Mouse (Mus musculus): ENCODE results near the gene Sox5. TPM values are rescaled to one million over a fixed set of nuclear protein-coding genes. Genes with fewer than 3 reads are reported as not detected.
A peak's percentile ranks its signal among the peaks of the same experiment; 100 is the strongest.

Sox5 gene
- polyA plus RNA-seq (2015; fragmentation: Nextera tagmentation; extraction: Ambion mirVana) = 3.3 TPM in 2 replicates

GRCm38 (mm10) chr6:144781431-144782030 lies at the start of gene Sox5:
TSS of gene Sox5 (minus strand) at chr6:144781977.
- Histone ChIP-seq H3K9me3 (ENCODE audit: control insufficient read depth) (no peaks in the 10 kb centered on the region), H3K4me3 (ENCODE audit: low read depth, low read length) (peak within 1 kb of the TSS; percentile 86), H3K4me2 (replicated peaks; ENCODE audit: low read depth) (peak within 1 kb of the TSS; percentile 93), H3K27ac (ENCODE audit: low read depth, low read length) (peak within 1 kb of the TSS; percentile 62), H3K27me3 (replicated peaks; ENCODE audit: control insufficient read depth, insufficient read depth, low read length) (0 out of 2 replicates have a peak, but pooled peaks cover 8% of the 10 kb centered on the region), H3K9ac (ENCODE audit: low read depth, low read length) (peak within 1 kb of the TSS; percentile 62), H3K36me3 (ENCODE audit: control insufficient read depth, insufficient read depth) (no peaks in the 10 kb centered on the region), H3K4me1 (replicated peaks; ENCODE audit: control insufficient read depth, insufficient read depth, low read length) (no peaks in the 10 kb centered on the region)
- under 1% methylated on average over 47 of the region's 47 CpGs for WGBS
- ATAC-seq = peak; percentile 64
- no peak for TF ChIP-seq CTCF (IDR thresholded peaks at IDR 0.05; ENCODE audit: low read depth)

DNA sequence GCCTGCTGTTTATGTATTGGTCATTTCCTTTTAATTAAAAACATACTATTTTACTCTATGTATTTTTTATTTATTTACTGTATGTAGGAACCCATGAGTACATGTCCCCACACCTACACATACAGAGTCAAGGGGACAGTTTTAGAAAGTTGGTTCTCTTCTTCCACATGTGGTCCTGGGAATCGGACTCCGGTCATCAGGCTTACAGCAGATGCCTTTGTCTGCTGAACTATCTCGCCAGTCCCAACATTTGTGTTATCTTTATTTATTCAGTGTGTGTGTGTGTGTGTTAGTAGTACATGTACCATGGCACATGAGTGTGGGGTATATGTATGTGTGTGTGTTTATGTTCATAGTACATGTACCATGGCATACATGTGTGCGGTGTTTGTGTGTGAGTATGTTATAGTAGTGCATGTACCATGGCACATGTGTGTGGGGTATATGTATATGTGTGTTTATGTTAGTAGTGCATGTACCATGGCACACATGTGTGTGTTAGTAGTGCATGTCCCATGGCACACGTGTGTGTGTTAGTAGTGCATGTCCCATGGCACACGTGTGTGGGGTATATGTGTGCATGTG lies 43.3 kb upstream of the Sox5 start:
- Histone ChIP-seq H3K27me3 (replicated peaks; ENCODE audit: control insufficient read depth, insufficient read depth, low read length) (no peaks in the 10 kb centered on the region), H3K4me3 (ENCODE audit: low read depth, low read length) (no peak overlapping the region), H3K4me1 (replicated peaks; ENCODE audit: control insufficient read depth, insufficient read depth, low read length) (no peaks in the 10 kb centered on the region; the same call in 1 of the 2 replicates), H3K9me3 (ENCODE audit: control insufficient read depth) (no peaks in the 10 kb centered on the region), H3K4me2 (replicated peaks; ENCODE audit: low read depth) (no peak overlapping the region), H3K27ac (ENCODE audit: low read depth, low read length) (no peak overlapping the region), H3K36me3 (ENCODE audit: control insufficient read depth, insufficient read depth) (no peaks in the 10 kb centered on the region), H3K9ac (ENCODE audit: low read depth, low read length) (no peak overlapping the region)
- 97% methylated on average over 6 of the region's 6 CpGs for whole genome bisulfite sequencing
- no peak for ATAC-seq
- TF ChIP-seq CTCF (IDR thresholded peaks at IDR 0.05; ENCODE audit: low read depth) = no peak

DNA sequence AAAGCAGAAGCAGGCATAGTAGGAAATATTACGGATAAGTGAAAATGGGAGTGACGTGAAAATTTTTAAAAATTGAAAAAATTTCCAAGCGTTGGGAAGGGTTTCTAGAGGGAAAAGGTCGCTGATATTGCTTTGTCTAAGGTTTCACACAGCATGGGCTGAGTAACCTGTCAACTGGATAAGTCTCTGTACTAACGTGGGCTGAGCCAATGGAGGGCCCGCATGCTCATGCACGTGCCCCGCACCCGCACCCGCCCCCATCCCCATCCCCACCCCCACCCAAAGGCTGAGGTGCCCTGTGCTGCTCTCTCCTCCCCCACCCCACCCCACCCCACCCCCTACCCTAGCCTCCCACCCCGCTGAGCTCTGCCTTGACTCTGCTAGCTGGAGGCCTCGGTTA lies 42.4 kb upstream of the Sox5 start:
- no peak for TF ChIP-seq CTCF (IDR thresholded peaks at IDR 0.05; ENCODE audit: low read depth)
- no peak for ATAC-seq
- no peaks in the 10 kb centered on the region for H3K9me3 ChIP-seq (ENCODE audit: control insufficient read depth)
- 81% methylated on average over 12 of the region's 12 CpGs for WGBS
- no peak overlapping the region for H3K4me3 ChIP-seq (ENCODE audit: low read depth, low read length)
- no peaks in the 10 kb centered on the region for H3K36me3 ChIP-seq (ENCODE audit: control insufficient read depth, insufficient read depth)
- no peak overlapping the region for H3K4me2 ChIP-seq (replicated peaks; ENCODE audit: low read depth)
- H3K4me1 ChIP-seq (replicated peaks; ENCODE audit: control insufficient read depth, insufficient read depth, low read length) = no peaks in the 10 kb centered on the region; the same call in 1 of the 2 replicates
- no peak overlapping the region for H3K27ac ChIP-seq (ENCODE audit: low read depth, low read length)
- no peaks in the 10 kb centered on the region for H3K27me3 ChIP-seq (replicated peaks; ENCODE audit: control insufficient read depth, insufficient read depth, low read length)
- no peak overlapping the region for H3K9ac ChIP-seq (ENCODE audit: low read depth, low read length)

GRCm38 (mm10) chr6:144822594-144822993 lies 40.8 kb upstream of the Sox5 start:
- H3K4me3 ChIP-seq (ENCODE audit: low read depth, low read length) = peak overlapping the region; percentile 22
- no peaks in the 10 kb centered on the region; the same call in 1 of the 2 replicates for H3K4me1 ChIP-seq (replicated peaks; ENCODE audit: control insufficient read depth, insufficient read depth, low read length)
- H3K9ac ChIP-seq (ENCODE audit: low read depth, low read length) = no peak overlapping the region
- H3K9me3 ChIP-seq (ENCODE audit: control insufficient read depth) = no peaks in the 10 kb centered on the region
- H3K27ac ChIP-seq (ENCODE audit: low read depth, low read length) = no peak overlapping the region
- 16% methylated on average over 14 of the region's 14 CpGs for WGBS
- no peak for TF ChIP-seq CTCF (IDR thresholded peaks at IDR 0.05; ENCODE audit: low read depth)
- ATAC-seq = peak; percentile 71
- no peaks in the 10 kb centered on the region for H3K27me3 ChIP-seq (replicated peaks; ENCODE audit: control insufficient read depth, insufficient read depth, low read length)
- no peaks in the 10 kb centered on the region for H3K36me3 ChIP-seq (ENCODE audit: control insufficient read depth, insufficient read depth)
- peak overlapping the region; percentile 59 for H3K4me2 ChIP-seq (replicated peaks; ENCODE audit: low read depth)

GRCm38 (mm10) chr6:144821019-144821418 lies 39.2 kb upstream of the Sox5 start:
- Histone ChIP-seq H3K4me1 (replicated peaks; ENCODE audit: control insufficient read depth, insufficient read depth, low read length) (no peaks in the 10 kb centered on the region; the same call in 1 of the 2 replicates), H3K4me3 (ENCODE audit: low read depth, low read length) (no peak overlapping the region), H3K36me3 (ENCODE audit: control insufficient read depth, insufficient read depth) (no peaks in the 10 kb centered on the region), H3K4me2 (replicated peaks; ENCODE audit: low read depth) (no peak overlapping the region), H3K27ac (ENCODE audit: low read depth, low read length) (no peak overlapping the region), H3K9ac (ENCODE audit: low read depth, low read length) (no peak overlapping the region), H3K9me3 (ENCODE audit: control insufficient read depth) (no peaks in the 10 kb centered on the region), H3K27me3 (replicated peaks; ENCODE audit: control insufficient read depth, insufficient read depth, low read length) (no peaks in the 10 kb centered on the region)
- 81% methylated on average over 6 of the region's 6 CpGs for WGBS
- TF ChIP-seq CTCF (IDR thresholded peaks at IDR 0.05; ENCODE audit: low read depth) = no peak
- ATAC-seq = no peak

DNA sequence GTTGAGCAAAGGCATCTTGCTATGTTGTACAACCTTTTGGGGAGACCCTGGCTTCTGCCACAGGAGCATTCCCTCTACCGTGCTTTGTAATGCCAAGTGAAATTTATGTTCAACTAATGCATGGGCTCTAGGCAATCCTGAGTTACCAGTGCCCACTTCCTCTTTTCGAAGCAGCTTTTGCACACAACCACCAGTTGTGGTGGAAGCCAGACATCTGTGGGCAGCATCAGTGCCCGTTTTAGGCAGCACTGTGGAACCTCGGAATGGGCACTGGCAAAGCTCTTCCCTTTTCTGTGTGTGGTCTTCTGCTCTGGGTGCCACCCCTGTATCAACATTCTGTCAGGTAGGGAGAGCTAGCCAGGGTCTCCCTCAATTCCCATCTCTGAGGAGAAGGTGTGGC lies 36.2 kb upstream of the Sox5 start:
- Histone ChIP-seq H3K4me1 (replicated peaks; ENCODE audit: control insufficient read depth, insufficient read depth, low read length) (no peaks in the 10 kb centered on the region; the same call in 1 of the 2 replicates), H3K4me2 (replicated peaks; ENCODE audit: low read depth) (no peak overlapping the region), H3K36me3 (ENCODE audit: control insufficient read depth, insufficient read depth) (no peaks in the 10 kb centered on the region), H3K4me3 (ENCODE audit: low read depth, low read length) (no peak overlapping the region), H3K27ac (ENCODE audit: low read depth, low read length) (no peak overlapping the region), H3K9me3 (ENCODE audit: control insufficient read depth) (no peaks in the 10 kb centered on the region), H3K9ac (ENCODE audit: low read depth, low read length) (no peak overlapping the region), H3K27me3 (replicated peaks; ENCODE audit: control insufficient read depth, insufficient read depth, low read length) (no peaks in the 10 kb centered on the region)
- TF ChIP-seq CTCF (IDR thresholded peaks at IDR 0.05; ENCODE audit: low read depth) = no peak
- no peak for ATAC-seq
- 86% methylated on average over 4 of the region's 4 CpGs for WGBS

Measured in intestine, postnatal 0 days (tissue).